Mouse (Mus musculus) olfactory bulb, adult 2 months (tissue): Measurements from ENCODE around the gene Arl5b.

Experiments used
- CTCF ChIP-seq: fragments of 200-500 bp; IDR thresholded peaks from 2 replicates; pipeline ENCODE4 v1.5.1; 2012; ENCODE audit warnings: low read depth, mild to moderate bottlenecking, low read length, moderate library complexity; ENCODE audit not compliant: insufficient read depth
- POLR2A ChIP-seq: fragments of 200-500 bp; IDR thresholded peaks from 2 replicates; pipeline ENCODE4 v1.6.1; 2012; ENCODE audit warnings: mild to moderate bottlenecking, low read depth, low read length, moderate library complexity; ENCODE audit not compliant: insufficient read depth

GRCm38 (mm10) chr2:15049117-15049873, at the start of gene Arl5b:
- no peak for TF ChIP-seq POLR2A
- no peak for TF ChIP-seq CTCF
